Mouse (Mus musculus) ES-E14 (cell line): ENCODE measurements around the gene Gjc2.

Experiments
- CHD2 ChIP-seq: IDR thresholded peaks from 2 replicates; pipeline ENCODE4 v1.6.1; 2014; ENCODE audit warnings: mild to moderate bottlenecking, low read depth, low read length, inconsistent platforms
- HCFC1 ChIP-seq: IDR thresholded peaks from 2 replicates; pipeline ENCODE4 v1.6.1; 2012; ENCODE audit warnings: low read length, inconsistent platforms, borderline replicate concordance; ENCODE audit not compliant: insufficient read depth
- MAFK ChIP-seq: IDR thresholded peaks from 2 replicates; pipeline ENCODE4 v1.6.1; 2014; ENCODE audit warnings: mild to moderate bottlenecking, low read depth, low read length, inconsistent platforms; ENCODE audit not compliant: insufficient read depth
- ZC3H11A ChIP-seq: IDR thresholded peaks from 2 replicates; pipeline ENCODE4 v1.6.1; 2012; ENCODE audit warnings: low read depth, mild to moderate bottlenecking, inconsistent platforms, low read length, borderline replicate concordance
- ZNF384 ChIP-seq: IDR thresholded peaks from 2 replicates; pipeline ENCODE4 v1.6.1; 2012; ENCODE audit warnings: low read depth, low read length, inconsistent platforms

DNA sequence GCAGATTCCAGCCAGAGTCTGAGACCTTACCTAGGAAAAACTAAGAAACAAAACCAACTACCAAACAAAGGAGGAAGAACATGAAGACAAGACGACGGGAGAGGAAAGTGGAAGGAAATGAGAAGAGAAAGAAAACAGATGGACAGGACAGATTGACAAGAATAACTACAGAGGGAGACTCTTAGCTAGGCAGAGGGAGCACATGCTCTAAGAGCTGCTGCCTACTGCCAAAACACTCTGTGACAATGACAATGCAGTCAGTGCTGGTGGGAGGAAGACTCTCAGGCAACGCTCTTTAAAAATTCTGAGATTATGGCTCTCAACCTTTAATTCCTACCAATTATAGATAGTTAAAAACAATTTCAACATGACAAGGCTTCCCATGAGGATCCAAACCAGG is 33.9 kb upstream of the Gjc2 start:
- TF ChIP-seq HCFC1 (no peak), ZNF384 (no peak), CHD2 (no peak), MAFK (no peak), ZC3H11A (no peak)
